Mouse (Mus musculus) heart, embryonic 16.5 days (tissue): ENCODE results near the gene Zzef1. TPM values are rescaled to one million over a fixed set of nuclear protein-coding genes. Genes with fewer than 3 reads are reported as not detected.

Source experiments
- ATAC-seq: fragments of 200-750 bp; cut with Nextera tagmentation; replicated peaks from 2 replicates; pipeline ENCODE4 v1.8.0; 2017; ENCODE audit warnings: moderate number of reproducible peaks; ENCODE audit not compliant: insufficient read depth, low FRiP score; ENCODE audit errors: extremely low read depth
- H3K27ac ChIP-seq: fragments of 300-500 bp; sonication (generic); 2 replicates; pipeline ENCODE4 v1.5.1; 2014; ENCODE audit warnings: mild to moderate bottlenecking, low read length, control low read depth, moderate library complexity
- H3K27me3 ChIP-seq: fragments of 300-500 bp; sonication (generic); 2 replicates; pipeline ENCODE4 v1.6.1; 2014; ENCODE audit warnings: low read length, mixed read lengths; ENCODE audit not compliant: control insufficient read depth, insufficient read depth
- H3K36me3 ChIP-seq: fragments of 300-500 bp; sonication (generic); 2 replicates; pipeline ENCODE4 v1.6.1; 2014; ENCODE audit not compliant: control insufficient read depth, insufficient read depth
- H3K4me1 ChIP-seq: fragments of 300-500 bp; sonication (generic); 2 replicates; pipeline ENCODE4 v1.6.1; 2014; ENCODE audit warnings: low read length, mixed read lengths; ENCODE audit not compliant: control insufficient read depth, insufficient read depth
- H3K4me2 ChIP-seq: fragments of 300-500 bp; sonication (generic); 2 replicates; pipeline ENCODE4 v1.6.1; 2014; ENCODE audit warnings: low read depth, mild to moderate bottlenecking, control low read depth, low read length
- H3K4me3 ChIP-seq: fragments of 300-500 bp; sonication (generic); 2 replicates; pipeline ENCODE4 v1.5.1; 2014; ENCODE audit warnings: mild to moderate bottlenecking, control low read depth, low read length
- H3K9ac ChIP-seq: fragments of 300-500 bp; sonication (generic); 2 replicates; pipeline ENCODE4 v1.6.1; 2014; ENCODE audit warnings: low read length, control low read depth
- H3K9me3 ChIP-seq: fragments of 300-500 bp; sonication (generic); replicated peaks from 2 replicates; pipeline ENCODE4 v1.6.1; 2016; ENCODE audit warnings: low read length; ENCODE audit not compliant: control insufficient read depth
- WGBS: fragments of 180-500 bp; shearing (Covaris S2); extraction: QIAGEN DNeasy Blood & Tissue Kit; methylation state at CpG from one replicate; pipeline ENCODE4 v1.1.7; 2014; 5-methylcytosine and 5-hydroxymethylcytosine counted together
- polyA plus RNA-seq: library from polyadenylated mRNA; unstranded; fragments of >200 nt; fragmentation: Nextera tagmentation; extraction: Ambion mirVana; gene quantifications from 2 replicates; pipeline ENCODE4 v1.2.1, GENCODE M21; 2015

Gene Zzef1
- polyA plus RNA-seq, 1 experiment from 2014 or later = 7.8 TPM

DNA sequence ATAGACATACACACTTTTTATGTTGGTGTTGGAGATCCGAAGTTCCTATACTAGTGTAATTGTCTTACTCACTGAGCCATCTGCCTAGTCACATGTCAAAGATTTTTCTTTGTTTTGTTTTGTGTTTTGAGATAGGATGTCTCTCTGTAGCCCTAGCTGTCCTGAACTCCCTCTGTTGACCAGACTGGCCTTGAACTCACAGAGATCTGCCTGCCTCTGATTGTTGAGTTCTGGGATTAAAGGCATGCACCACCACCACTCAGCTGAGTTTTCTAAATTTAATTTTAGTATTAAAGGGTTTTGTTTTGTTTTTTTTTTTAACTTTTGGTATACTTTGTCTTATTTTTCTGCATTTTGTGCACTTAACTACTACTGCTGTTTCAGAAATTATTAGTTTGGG lies 76.0 kb downstream of the Zzef1 start:
- no peaks in the 10 kb centered on the region for H3K27me3 ChIP-seq
- no peak overlapping the region for H3K9ac ChIP-seq
- no peaks in the 10 kb centered on the region for H3K9me3 ChIP-seq
- 81% methylated on average over 1 of the region's 1 CpGs for WGBS
- H3K27ac ChIP-seq = no peak overlapping the region
- no peak overlapping the region for H3K4me2 ChIP-seq
- no peak for ATAC-seq
- H3K4me3 ChIP-seq = no peak overlapping the region
- H3K4me1 ChIP-seq = peaks cover 13% of the 10 kb centered on the region
- H3K36me3 ChIP-seq = peaks cover 30% of the 10 kb centered on the region

DNA sequence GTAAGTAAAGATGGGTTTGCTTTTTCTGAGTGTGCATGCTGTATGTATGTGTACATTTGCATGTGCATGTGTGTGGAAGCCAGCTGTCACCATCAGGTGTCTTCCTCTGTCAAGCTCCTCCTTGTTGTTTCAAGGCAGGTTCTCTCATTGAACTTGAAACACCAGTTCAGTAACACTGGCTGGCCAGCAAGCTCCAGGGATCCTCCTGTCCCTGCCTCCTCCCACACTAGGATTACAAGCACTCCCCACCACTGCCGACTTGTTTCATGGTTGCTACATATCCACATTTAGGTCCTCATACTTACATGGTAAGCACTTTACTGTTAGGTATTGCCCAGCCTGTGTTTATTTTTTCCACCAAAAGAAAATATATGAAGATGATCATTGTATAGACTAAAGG lies 96.6 kb downstream of the Zzef1 start:
- WGBS = 76% methylated on average over 1 of the region's 1 CpGs
- Histone ChIP-seq H3K27ac (no peak overlapping the region), H3K4me2 (no peak overlapping the region), H3K4me3 (no peak overlapping the region), H3K4me1 (no peaks in the 10 kb centered on the region), H3K27me3 (no peaks in the 10 kb centered on the region), H3K36me3 (peaks cover 46% of the 10 kb centered on the region), H3K9me3 (no peaks in the 10 kb centered on the region), H3K9ac (no peak overlapping the region)
- ATAC-seq = no peak

DNA sequence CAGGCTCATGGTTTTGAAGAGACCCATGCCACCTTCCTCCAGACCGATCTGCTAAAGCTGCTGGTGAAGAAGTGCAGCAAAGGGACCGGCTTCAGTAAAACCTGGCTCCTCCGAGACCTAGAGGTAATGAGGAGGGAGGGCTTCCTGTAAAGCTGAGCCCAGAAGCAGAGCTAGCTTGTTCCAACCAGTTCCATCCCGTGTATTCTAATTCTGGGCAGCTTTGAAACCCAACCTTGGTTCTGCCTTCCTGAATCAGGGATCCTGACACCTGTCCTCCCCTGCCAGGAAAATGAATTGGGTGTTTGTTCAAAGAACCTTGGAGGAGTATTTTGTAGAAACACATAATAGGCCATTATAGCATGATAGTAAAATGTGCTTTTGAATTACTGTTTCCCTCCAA lies 112.4 kb downstream of the Zzef1 start:
- 80% methylated on average over 4 of the region's 4 CpGs for WGBS
- H3K4me2 ChIP-seq = no peak overlapping the region
- no peaks in the 10 kb centered on the region for H3K9me3 ChIP-seq
- H3K36me3 ChIP-seq = peaks cover 28% of the 10 kb centered on the region
- no peak for ATAC-seq
- no peak overlapping the region for H3K9ac ChIP-seq
- H3K4me1 ChIP-seq = no peaks in the 10 kb centered on the region
- no peak overlapping the region for H3K27ac ChIP-seq
- no peaks in the 10 kb centered on the region for H3K27me3 ChIP-seq
- no peak overlapping the region for H3K4me3 ChIP-seq

DNA sequence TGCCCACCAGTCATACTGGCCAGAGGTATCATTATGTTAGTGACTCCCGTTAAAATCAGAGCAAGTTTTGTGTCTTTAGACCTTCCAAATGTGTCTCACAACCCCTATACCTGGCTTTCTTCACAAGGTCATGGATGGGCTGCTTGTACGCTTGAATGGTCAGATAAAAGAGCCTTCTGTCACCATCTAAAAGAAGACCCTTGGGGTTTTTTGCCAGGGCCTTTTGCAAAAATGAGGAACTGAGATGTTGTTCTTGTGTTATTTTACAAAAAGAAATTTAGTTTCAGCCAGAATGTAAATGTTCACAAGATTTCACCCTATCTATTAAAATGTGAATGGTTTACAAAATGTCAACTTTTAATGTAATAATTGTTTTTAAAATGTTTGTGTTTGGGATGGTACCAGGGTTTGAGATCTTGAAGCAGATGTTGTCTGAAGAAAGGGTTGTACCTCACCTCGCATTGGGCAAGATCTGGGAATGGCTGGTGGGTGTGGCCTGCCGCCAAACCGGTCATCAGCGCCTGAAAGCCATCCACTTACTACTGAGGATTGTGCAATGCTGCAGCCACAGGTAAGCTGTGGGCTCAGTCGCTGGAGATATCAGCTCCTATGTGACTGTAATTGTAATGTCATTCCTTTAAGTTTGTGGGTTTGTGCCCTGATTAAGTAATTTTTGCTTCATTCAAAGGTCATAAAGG lies 121.4 kb downstream of the Zzef1 start:
- ATAC-seq = no peak
- WGBS = 76% methylated on average over 7 of the region's 7 CpGs

DNA sequence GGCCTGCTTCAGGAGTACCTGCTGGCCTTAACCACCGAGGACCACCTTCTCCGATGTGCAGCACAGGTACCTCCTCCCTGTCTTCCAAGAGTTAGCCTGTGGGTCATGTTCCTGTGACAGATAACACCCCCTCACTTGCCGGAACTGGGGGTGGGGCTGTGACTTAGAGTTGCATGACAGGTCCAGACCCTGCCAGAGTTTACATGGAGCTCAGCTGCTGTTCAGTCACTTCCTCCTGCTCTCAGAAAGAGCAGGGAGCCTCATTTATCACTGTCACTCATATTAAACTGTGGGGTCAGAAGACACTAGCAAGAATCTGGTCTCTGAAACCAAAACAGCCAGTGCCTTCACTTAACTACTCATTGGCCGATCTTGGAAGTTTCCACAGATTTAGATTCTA lies 127.1 kb downstream of the Zzef1 start:
- WGBS = 50% methylated on average over 4 of the region's 4 CpGs
- ATAC-seq = no peak
- no peak overlapping the region for H3K9ac ChIP-seq
- H3K4me3 ChIP-seq = no peak overlapping the region
- no peak overlapping the region for H3K27ac ChIP-seq
- H3K27me3 ChIP-seq = no peaks in the 10 kb centered on the region
- no peak overlapping the region for H3K4me2 ChIP-seq
- H3K4me1 ChIP-seq = no peaks in the 10 kb centered on the region
- H3K36me3 ChIP-seq = peaks cover 11% of the 10 kb centered on the region
- H3K9me3 ChIP-seq = no peaks in the 10 kb centered on the region

More for the DNA sequence above, 121.4 kb downstream of the Zzef1 start:
- Histone ChIP-seq H3K36me3 (peaks cover 42% of the 10 kb centered on the region), H3K9me3 (no peaks in the 10 kb centered on the region), H3K27ac (no peak overlapping the region), H3K27me3 (no peaks in the 10 kb centered on the region), H3K9ac (no peak overlapping the region), H3K4me1 (no peaks in the 10 kb centered on the region), H3K4me2 (no peak overlapping the region), H3K4me3 (no peak overlapping the region)

DNA sequence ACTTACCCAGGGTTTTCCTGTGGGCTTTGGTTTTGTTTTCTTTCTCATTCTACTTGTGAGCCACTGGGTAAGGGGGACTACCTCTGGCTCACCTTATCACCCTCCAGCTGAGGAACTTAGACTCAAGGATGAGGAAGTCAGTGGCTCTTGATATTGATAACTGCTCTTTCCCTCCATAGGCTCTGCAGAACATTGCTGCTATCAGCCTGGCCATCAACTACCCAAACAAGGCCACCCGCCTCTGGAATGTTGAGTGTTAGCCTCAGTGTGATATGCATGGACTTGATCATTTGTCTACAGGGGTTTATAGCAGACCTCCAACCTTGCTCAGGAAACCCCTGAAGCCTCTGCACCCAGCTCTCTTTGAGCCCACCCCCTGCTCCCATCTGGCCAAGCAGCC lies 128.4 kb downstream of the Zzef1 start:
- no peaks in the 10 kb centered on the region for H3K4me1 ChIP-seq
- H3K9me3 ChIP-seq = no peaks in the 10 kb centered on the region
- no peak overlapping the region for H3K9ac ChIP-seq
- H3K36me3 ChIP-seq = peaks cover 11% of the 10 kb centered on the region
- no peak overlapping the region for H3K4me2 ChIP-seq
- 62% methylated on average over 1 of the region's 1 CpGs for WGBS
- no peak for ATAC-seq
- no peak overlapping the region for H3K4me3 ChIP-seq
- H3K27me3 ChIP-seq = no peaks in the 10 kb centered on the region
- H3K27ac ChIP-seq = no peak overlapping the region

DNA sequence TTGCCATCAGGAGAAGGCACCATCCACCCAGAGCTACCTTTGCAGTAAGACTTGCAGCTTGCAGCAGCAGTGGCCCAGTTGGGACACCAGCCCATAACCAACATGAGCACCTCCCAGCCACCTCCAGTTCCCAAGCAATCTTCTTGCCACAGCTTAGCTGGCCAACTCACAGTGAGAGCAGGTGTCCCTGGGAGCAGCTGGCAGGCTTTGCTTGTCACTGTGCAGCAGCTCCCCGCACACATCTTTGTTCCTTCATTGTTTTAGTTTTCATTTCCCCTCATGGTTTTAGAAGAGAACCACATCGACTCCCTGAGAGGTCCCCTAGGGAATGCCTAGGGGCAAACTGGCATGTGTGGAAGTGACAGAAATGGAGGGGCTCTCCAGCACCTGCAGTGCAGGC lies 129.0 kb downstream of the Zzef1 start:
- H3K4me3 ChIP-seq = no peak overlapping the region
- H3K36me3 ChIP-seq = peaks cover 8% of the 10 kb centered on the region
- WGBS = 54% methylated on average over 2 of the region's 2 CpGs
- H3K27me3 ChIP-seq = no peaks in the 10 kb centered on the region
- no peaks in the 10 kb centered on the region for H3K4me1 ChIP-seq
- ATAC-seq = no peak
- no peaks in the 10 kb centered on the region for H3K9me3 ChIP-seq
- no peak overlapping the region for H3K27ac ChIP-seq
- H3K4me2 ChIP-seq = no peak overlapping the region
- H3K9ac ChIP-seq = no peak overlapping the region

DNA sequence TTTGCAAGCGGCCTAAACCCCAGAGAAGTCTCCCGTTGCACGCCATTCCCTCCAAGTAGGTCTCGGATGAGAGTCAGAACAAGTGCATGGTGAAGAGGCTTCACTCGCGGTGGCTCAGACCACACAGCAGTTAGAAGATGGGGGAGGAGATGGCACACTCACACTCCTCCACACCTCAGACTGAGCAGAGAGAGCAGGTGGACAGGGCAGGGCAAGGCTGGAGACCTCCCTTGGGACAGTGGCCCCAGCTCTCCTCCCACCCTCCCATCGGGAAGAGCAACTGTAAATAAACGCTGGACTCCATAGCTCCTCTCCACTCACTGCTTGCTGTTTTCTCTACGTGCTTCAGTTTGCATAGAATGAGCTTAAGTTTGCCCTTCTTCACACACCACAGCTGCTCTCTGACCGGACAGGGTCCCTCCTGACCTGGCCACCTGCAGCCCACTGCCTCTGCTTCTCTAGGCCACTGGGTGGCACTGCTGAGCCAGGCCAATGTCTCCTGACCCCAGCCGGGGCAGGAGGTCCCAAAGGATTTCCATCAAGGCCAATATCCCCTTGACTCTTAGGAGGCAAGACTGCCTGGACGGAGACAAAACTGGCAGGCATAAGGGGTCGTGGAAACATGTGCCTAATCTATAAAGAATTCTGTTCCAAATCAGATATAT lies 130.3 kb downstream of the Zzef1 start:
- no peaks in the 10 kb centered on the region for H3K4me1 ChIP-seq
- ATAC-seq = no peak; the same call in 1 of the 2 replicates
- H3K9me3 ChIP-seq = no peaks in the 10 kb centered on the region
- no peak overlapping the region for H3K27ac ChIP-seq
- 52% methylated on average over 13 of the region's 13 CpGs for WGBS
- no peak overlapping the region for H3K4me2 ChIP-seq
- no peak overlapping the region for H3K4me3 ChIP-seq
- H3K27me3 ChIP-seq = no peaks in the 10 kb centered on the region
- H3K36me3 ChIP-seq = peaks cover 8% of the 10 kb centered on the region
- no peak overlapping the region for H3K9ac ChIP-seq

DNA sequence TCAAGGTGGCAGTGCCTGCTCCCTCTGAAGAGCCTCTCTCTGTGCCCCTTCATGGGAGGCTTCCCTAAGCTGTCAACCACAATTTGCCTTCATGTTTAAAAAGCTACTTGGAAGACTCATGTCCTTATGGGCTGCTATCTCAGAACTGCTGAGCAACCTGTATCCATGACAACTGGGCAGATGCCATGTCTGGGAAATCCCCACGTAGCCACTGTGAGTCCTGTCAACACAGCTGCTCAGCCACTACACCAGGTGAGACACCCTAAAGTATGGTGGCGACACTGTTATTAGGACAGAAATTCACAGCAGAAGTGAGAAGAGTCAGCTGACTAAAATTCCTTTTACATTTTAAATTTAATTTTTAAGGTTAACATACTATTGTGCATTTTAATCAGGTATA lies 132.5 kb downstream of the Zzef1 start:
- Histone ChIP-seq H3K9ac (no peak overlapping the region), H3K9me3 (no peaks in the 10 kb centered on the region), H3K27me3 (no peaks in the 10 kb centered on the region), H3K36me3 (peaks cover 5% of the 10 kb centered on the region; the same call in 1 of the 2 replicates), H3K4me3 (no peak overlapping the region), H3K27ac (no peak overlapping the region), H3K4me1 (no peaks in the 10 kb centered on the region), H3K4me2 (no peak overlapping the region)
- WGBS = 62% methylated on average over 2 of the region's 2 CpGs
- no peak for ATAC-seq
